Mouse (Mus musculus) embryonic fibroblast, embryonic 13.5 days (primary cell): Measurements from ENCODE around the gene Rpl6.
"Not testable (repeated sequence)": the region's sequence is repeated elsewhere in the genome, so short reads cannot be mapped to it uniquely, and the experiment has no call there.

Experiments used
- CTCF ChIP-seq: IDR thresholded peaks from 2 replicates; pipeline ENCODE4 v1.5.1; 2011; ENCODE audit warnings: mild to moderate bottlenecking, control low read depth, low read length, moderate library complexity, borderline replicate concordance; ENCODE audit not compliant: insufficient read depth
- POLR2A ChIP-seq: IDR thresholded peaks from 2 replicates; pipeline ENCODE4 v1.6.1; 2011; ENCODE audit warnings: low read depth, mild to moderate bottlenecking, control low read depth, low read length, moderate library complexity

DNA sequence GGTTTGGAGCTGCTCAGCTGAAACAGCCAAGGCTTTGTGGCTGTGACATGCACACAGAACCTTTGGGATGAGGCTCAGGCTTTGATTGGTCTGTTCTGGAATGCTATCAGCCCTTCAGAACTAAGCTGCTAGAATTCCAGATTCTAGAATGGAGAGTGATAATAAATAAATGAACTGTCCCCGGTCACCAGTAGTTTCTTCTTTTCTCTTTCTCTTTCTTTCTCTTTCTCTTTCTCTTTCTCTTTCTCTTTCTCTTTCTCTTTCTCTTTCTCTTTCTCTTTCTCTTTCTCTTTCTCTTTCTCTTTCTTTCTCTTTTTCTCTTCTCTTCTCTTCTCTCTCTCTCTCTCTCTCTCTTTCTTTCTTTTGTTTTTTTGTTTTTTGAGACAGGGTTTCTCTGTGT, 23.0 kb downstream of the Rpl6 start:
- TF ChIP-seq POLR2A, CTCF: not testable (repeated sequence)
